Mouse (Mus musculus): Measurements from ENCODE around the gene Dlg2.
A peak's percentile ranks its signal among the peaks of the same experiment; 100 is the strongest.

Gene Dlg2

GRCm38 (mm10) chr7:90540811-90541323, 64.4 kb downstream of the Dlg2 start:
- no peak for DNase-seq

- DNase-seq = no peak
These were observed 76.9 kb downstream of the Dlg2 start for GRCm38 (mm10) chr7:90553399-90553798.

GRCm38 (mm10) chr7:90554421-90554820, 77.9 kb downstream of the Dlg2 start:
- no peak for DNase-seq

GRCm38 (mm10) chr7:90569130-90569529, 92.7 kb downstream of the Dlg2 start:
- no peak for DNase-seq

GRCm38 (mm10) chr7:90587795-90588194, 111.3 kb downstream of the Dlg2 start:
- no peak for DNase-seq

GRCm38 (mm10) chr7:90588318-90588717, 111.8 kb downstream of the Dlg2 start:
- no peak for DNase-seq

- no peak for DNase-seq
These were observed 133.3 kb downstream of the Dlg2 start for GRCm38 (mm10) chr7:90609764-90610163.

GRCm38 (mm10) chr7:90630546-90630945, 154.1 kb downstream of the Dlg2 start:
- peak in 1 of 2 experiments; percentile 4 for DNase-seq

GRCm38 (mm10) chr7:90649512-90649911, 173.0 kb downstream of the Dlg2 start:
- DNase-seq = no peak

- DNase-seq = no peak
These were observed 174.7 kb downstream of the Dlg2 start for GRCm38 (mm10) chr7:90651128-90651527.

- no peak for DNase-seq
These were observed 175.1 kb downstream of the Dlg2 start for GRCm38 (mm10) chr7:90651611-90652010.

GRCm38 (mm10) chr7:90658593-90658992, 182.1 kb downstream of the Dlg2 start:
- peak in 1 of 2 experiments; percentile 6 for DNase-seq

- DNase-seq = no peak
These were observed 217.6 kb downstream of the Dlg2 start for GRCm38 (mm10) chr7:90694050-90694449.

- DNase-seq = no peak
These were observed 219.9 kb downstream of the Dlg2 start for GRCm38 (mm10) chr7:90696181-90696950.

GRCm38 (mm10) chr7:90703163-90703852, 226.8 kb downstream of the Dlg2 start:
- peak; percentile 4 to 24 for DNase-seq

GRCm38 (mm10) chr7:90703951-90704350, 227.5 kb downstream of the Dlg2 start:
- no peak for DNase-seq

GRCm38 (mm10) chr7:90734086-90734485, 257.6 kb downstream of the Dlg2 start:
- DNase-seq = no peak

GRCm38 (mm10) chr7:90736369-90736768, 259.9 kb downstream of the Dlg2 start:
- DNase-seq = no peak

GRCm38 (mm10) chr7:90748636-90749035, 272.2 kb downstream of the Dlg2 start:
- DNase-seq = no peak

- no peak for DNase-seq
These were observed 311.5 kb downstream of the Dlg2 start for GRCm38 (mm10) chr7:90787945-90788344.

- DNase-seq = no peak
These were observed 315.1 kb downstream of the Dlg2 start for GRCm38 (mm10) chr7:90791522-90791921.

- no peak for DNase-seq
These were observed 349.2 kb downstream of the Dlg2 start for GRCm38 (mm10) chr7:90825640-90826039.

- no peak for DNase-seq
These were observed 364.8 kb downstream of the Dlg2 start for GRCm38 (mm10) chr7:90841276-90841675.
